Mouse (Mus musculus) liver, adult 2 months (tissue): ENCODE data around the gene Axl.

Experiments
- CTCF ChIP-seq: fragments of 200-500 bp; IDR thresholded peaks from 2 replicates; pipeline ENCODE4 v1.5.1; 2011; ENCODE audit warnings: low read depth, low read length, control low read depth
- POLR2A ChIP-seq: fragments of 200-500 bp; IDR thresholded peaks from 2 replicates; pipeline ENCODE4 v1.6.1; 2011; ENCODE audit warnings: low read length, control low read depth; ENCODE audit not compliant: insufficient read depth; ENCODE audit errors: extremely low read depth

GRCm38 (mm10) chr7:25783746-25784145, 4.8 kb downstream of the Axl start:
- TF ChIP-seq CTCF (no peak), POLR2A (no peak)
